Mouse (Mus musculus) liver, postnatal 0 days (tissue): ENCODE measurements at regions not wholly inside any gene's neighbourhood (a gene's known extent, or its start where the extent isn't known, plus 50 kb on each side); places are given as distances from the start of the nearest gene placed in this dataset.

Experiments used
- CTCF ChIP-seq: sonication (generic); IDR thresholded peaks from 2 replicates; pipeline ENCODE4 v1.5.1; 2016; ENCODE audit warnings: antibody characterized with exemption, low read depth
- EP300 ChIP-seq: IDR thresholded peaks from 2 replicates; pipeline ENCODE4 v1.6.1; 2016; ENCODE audit warnings: antibody characterized with exemption, low read depth, mild to moderate bottlenecking

GRCm38 (mm10) chr12:25883771-25884171 is 531.3 kb downstream of the Rnf144a start:
- no peak for TF ChIP-seq EP300
- no peak for TF ChIP-seq CTCF
